9 mouse cellular contexts compared by ENCODE assay signal in the genomic region with DNA sequence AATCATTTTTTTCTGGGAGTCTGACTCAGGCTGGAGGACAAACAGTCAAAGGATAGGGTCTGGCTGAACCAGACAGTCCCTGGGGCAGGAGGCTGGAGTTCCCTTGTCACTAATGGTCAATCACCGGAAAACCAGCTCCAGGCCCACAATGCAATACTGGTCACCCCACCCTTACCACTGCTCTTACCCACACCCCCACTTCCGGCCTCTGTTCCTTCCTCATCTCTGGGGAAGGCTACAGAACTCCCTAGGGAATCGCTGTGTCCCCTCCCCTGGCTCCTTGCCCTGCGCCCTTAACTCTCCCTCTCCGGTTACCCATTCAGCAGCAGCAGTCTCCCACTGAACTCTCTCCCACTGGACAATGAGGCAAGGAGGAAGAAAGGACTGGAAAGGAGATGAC. TPM values are rescaled to one million over a fixed set of nuclear protein-coding genes. Genes with fewer than 3 reads are reported as not detected.
DNase-seq lines count a peak whose midpoint lies in the region; ATAC-seq lines count a peak whose summit lies in the region.
"Had no signal": no experiment of that assay in that cellular context is flagged by ENCODE, and none has a peak within 500 bp of the region (broad histone marks: within the 10 kb centered on the region; RNA-seq: fewer than 3 reads in every experiment).

No protein-coding gene starts in this region.

- H3K4me2 ChIP-seq in heart, embryonic 11.5 days: peak overlapping the region; percentile 59
- H3K4me2 ChIP-seq in kidney, embryonic 14.5 days (replicated peaks; ENCODE audit: low read depth, low read length): peak overlapping the region; percentile 34

- no peaks in the 10 kb centered on the region for H3K36me3 ChIP-seq in heart, embryonic 11.5 days (ENCODE audit: control insufficient read depth, insufficient read depth, low read length)
- H3K36me3 ChIP-seq in kidney, embryonic 14.5 days (ENCODE audit: control insufficient read depth, insufficient read depth, low read length): no peaks in the 10 kb centered on the region

- peaks cover 34% of the 10 kb centered on the region for H3K4me1 ChIP-seq in heart, embryonic 11.5 days (ENCODE audit: control insufficient read depth, insufficient read depth, low read length)
- peaks cover 27% of the 10 kb centered on the region for H3K4me1 ChIP-seq in kidney, embryonic 14.5 days (ENCODE audit: control insufficient read depth, insufficient read depth, low read length)

- peak; percentile 40 for DNase-seq in right cerebral cortex, postnatal 4 days
- DNase-seq in right cerebral cortex, adult 18-20 months: no peak
- DNase-seq in cerebellum, postnatal 36 days: peak; percentile 56 to 67
- peak; percentile 91 for DNase-seq in lung, postnatal 10 days
- DNase-seq in spleen, postnatal 36 days (ENCODE audit: low spot score in 2 of 2): peak; percentile 65 to 70
- DNase-seq in layer of hippocampus, adult 9-11 months: no peak

- ATAC-seq in heart, embryonic 11.5 days (replicated peaks; ENCODE audit: insufficient number of reproducible peaks, low FRiP score, low TSS enrichment): no peak; the same call in 1 of the 2 replicates
- ATAC-seq in kidney, embryonic 14.5 days (ENCODE audit: low FRiP score, low TSS enrichment): peak; percentile 57
- ATAC-seq: Patski had no signal

- peak overlapping the region; percentile 86 for H3K27ac ChIP-seq in heart, embryonic 11.5 days (ENCODE audit: low read depth, low read length)
- H3K27ac ChIP-seq in kidney, embryonic 14.5 days (ENCODE audit: low read depth, low read length): peak overlapping the region; percentile 92

- H3K4me3 ChIP-seq in heart, embryonic 11.5 days (ENCODE audit: low read depth, low read length): no peak overlapping the region
- H3K4me3 ChIP-seq in kidney, embryonic 14.5 days (ENCODE audit: low read length): no peak overlapping the region

- no peaks in the 10 kb centered on the region for H3K27me3 ChIP-seq in heart, embryonic 11.5 days (ENCODE audit: control insufficient read depth, insufficient read depth, low read length)
- no peaks in the 10 kb centered on the region for H3K27me3 ChIP-seq in kidney, embryonic 14.5 days (ENCODE audit: control insufficient read depth, insufficient read depth, low read length)
- H3K27me3 ChIP-seq: Patski had no signal

- WGBS in heart, embryonic 11.5 days (ENCODE audit: insufficient replicate concordance): 22% methylated on average over 5 of the region's 5 CpGs
- WGBS in kidney, embryonic 14.5 days: 19% methylated on average over 5 of the region's 5 CpGs

- no peaks in the 10 kb centered on the region for H3K9me3 ChIP-seq in heart, embryonic 11.5 days (replicated peaks; ENCODE audit: control insufficient read depth, low read length)
- no peaks in the 10 kb centered on the region for H3K9me3 ChIP-seq in kidney, embryonic 14.5 days (ENCODE audit: control insufficient read depth, low read length)

- peak overlapping the region; percentile 53; the same call in 1 of the 2 replicates for H3K9ac ChIP-seq in heart, embryonic 11.5 days (ENCODE audit: low read depth, low read length)
- peak overlapping the region; percentile 44; the same call in 1 of the 2 replicates for H3K9ac ChIP-seq in kidney, embryonic 14.5 days (ENCODE audit: low read depth, low read length)

RNA-seq across cellular contexts. Expression of a gene that starts 4.0 kb away (rescaled TPM):
- not detected in 2 replicates for polyA plus RNA-seq in heart, embryonic 11.5 days (2014; fragmentation: Nextera tagmentation; extraction: Ambion mirVana)
- not detected in 2 replicates for polyA plus RNA-seq in kidney, embryonic 14.5 days (2014; fragmentation: Nextera tagmentation; extraction: Ambion mirVana)
- polyA plus RNA-seq: Patski had no signal

RNA-seq across cellular contexts. Expression of a gene that starts 4.0 kb away (rescaled TPM):
- not detected in 2 replicates for polyA plus RNA-seq in heart, embryonic 11.5 days (2014; fragmentation: Nextera tagmentation; extraction: Ambion mirVana)
- not detected in 2 replicates for polyA plus RNA-seq in kidney, embryonic 14.5 days (2014; fragmentation: Nextera tagmentation; extraction: Ambion mirVana)
- polyA plus RNA-seq: Patski had no signal

RNA-seq across cellular contexts. Expression of a gene that starts 9.7 kb away (rescaled TPM):
- not detected in 2 replicates for polyA plus RNA-seq in heart, embryonic 11.5 days (2014; fragmentation: Nextera tagmentation; extraction: Ambion mirVana)
- polyA plus RNA-seq in kidney, embryonic 14.5 days (2014; fragmentation: Nextera tagmentation; extraction: Ambion mirVana): 0.50 and 0.89 TPM in 2 replicates

RNA-seq across cellular contexts. Expression of a gene that starts 26.0 kb away (rescaled TPM):
- polyA plus RNA-seq in heart, embryonic 11.5 days (2014; fragmentation: Nextera tagmentation; extraction: Ambion mirVana): 1.6 and 2.3 TPM in 2 replicates
- 2.2 and 3.2 TPM in 2 replicates for polyA plus RNA-seq in kidney, embryonic 14.5 days (2014; fragmentation: Nextera tagmentation; extraction: Ambion mirVana)

RNA-seq across cellular contexts. Expression of a gene that starts 44.3 kb away (rescaled TPM):
- 21.5 and 22.4 TPM in 2 replicates for polyA plus RNA-seq in heart, embryonic 11.5 days (2014; fragmentation: Nextera tagmentation; extraction: Ambion mirVana)
- polyA plus RNA-seq in kidney, embryonic 14.5 days (2014; fragmentation: Nextera tagmentation; extraction: Ambion mirVana): 19.9 and 27.6 TPM in 2 replicates

Comparison
In these comparisons a context has a peak if more than half of its experiments do, and no peak if none do; other contexts are left out.
1. DNase-seq: peak in right cerebral cortex, postnatal 4 days (single experiment), cerebellum, postnatal 36 days (2 of 2), lung, postnatal 10 days (single experiment) and spleen, postnatal 36 days (2 of 2); none in right cerebral cortex, adult 18-20 months (single experiment) and layer of hippocampus, adult 9-11 months (single experiment).